Mouse (Mus musculus) G1E (cell line): ENCODE measurements around the gene Emp2.

Experiments
- CTCF ChIP-seq: IDR thresholded peaks from 2 replicates; pipeline ENCODE4 v1.5.1; 2012; ENCODE audit warnings: low read depth, low read length, inconsistent platforms, mixed read lengths
- GATA1 ChIP-seq: IDR thresholded peaks from 2 replicates; pipeline ENCODE4 v1.6.1; 2012; ENCODE audit warnings: borderline replicate concordance, low read length, inconsistent platforms, mixed read lengths
- GATA2 ChIP-seq: IDR thresholded peaks from 2 replicates; pipeline ENCODE4 v1.6.1; 2012; ENCODE audit warnings: low read depth, low read length, inconsistent platforms, borderline replicate concordance
- TAL1 ChIP-seq: conservative IDR thresholded peaks from 2 replicates; pipeline ENCODE4 v1.6.1; 2012; ENCODE audit warnings: low read depth, low read length, inconsistent platforms, mixed read lengths

- no peak for TF ChIP-seq CTCF
- TF ChIP-seq GATA2, result no peak
- TF ChIP-seq TAL1, result no peak
- TF ChIP-seq GATA1, result no peak
Observed at GRCm38 (mm10) chr16:10313226-10313625, 542 bp downstream of the Emp2 start.
